Comparison of ENCODE assay signal across 21 mouse cellular contexts in genomic region chr2:72735035-72735434, GRCm38 (mm10).
"Had no signal": no experiment of that assay in that cellular context is flagged by ENCODE, and none has a peak within 500 bp of the region (broad histone marks: within the 10 kb centered on the region; RNA-seq: fewer than 3 reads in every experiment).

No protein-coding gene starts in this region.

- H3K4me3 ChIP-seq: lung, embryonic 15.5 days; megakaryocyte, embryonic 14.5 days; midbrain, embryonic 13.5 days; midbrain, embryonic 15.5 days; neural tube, embryonic 13.5 days; neural tube, embryonic 15.5 days had no signal

- ATAC-seq: lung, postnatal 0 days; midbrain, embryonic 13.5 days; midbrain, embryonic 15.5 days had no signal

- H3K27me3 ChIP-seq: lung, embryonic 15.5 days; midbrain, embryonic 13.5 days; midbrain, embryonic 15.5 days had no signal

- H3K27ac ChIP-seq: liver, embryonic 14.5 days; lung, embryonic 15.5 days; macrophage; midbrain, embryonic 13.5 days; midbrain, embryonic 15.5 days; neural tube, embryonic 13.5 days; neural tube, embryonic 15.5 days had no signal

- DNase-seq: lung, adult 2 months; lung, postnatal 14 days; lung, postnatal 36 days; retina, postnatal 1 day; right cerebral cortex, adult 18-20 months; right cerebral cortex, postnatal 25 days; right cerebral cortex, postnatal 4 days; spleen, adult 18-20 months; thymus, adult 18-20 months; thymus, postnatal 25 days; thymus, postnatal 4 days had no signal

- H3K36me3 ChIP-seq: lung, embryonic 15.5 days; midbrain, embryonic 13.5 days; midbrain, embryonic 15.5 days; neural tube, embryonic 13.5 days; neural tube, embryonic 15.5 days had no signal

- H3K9ac ChIP-seq: liver, embryonic 14.5 days; lung, embryonic 15.5 days; midbrain, embryonic 13.5 days; midbrain, embryonic 15.5 days; neural tube, embryonic 13.5 days; neural tube, embryonic 15.5 days had no signal

- H3K4me1 ChIP-seq: megakaryocyte, embryonic 14.5 days; midbrain, embryonic 13.5 days; midbrain, embryonic 15.5 days; neural tube, embryonic 13.5 days; neural tube, embryonic 15.5 days had no signal

- H3K9me3 ChIP-seq: lung, embryonic 15.5 days; midbrain, embryonic 13.5 days; midbrain, embryonic 15.5 days; neural tube, embryonic 13.5 days; neural tube, embryonic 15.5 days had no signal

- H3K4me2 ChIP-seq: lung, embryonic 15.5 days; midbrain, embryonic 11.5 days; midbrain, embryonic 13.5 days; midbrain, embryonic 15.5 days; neural tube, embryonic 13.5 days; neural tube, embryonic 15.5 days had no signal
